Mouse (Mus musculus) ovary, postnatal 14 days (tissue): ENCODE results near the gene Tmem101.
A peak's percentile ranks its signal among the peaks of the same experiment; 100 is the strongest.
"Not testable (repeated sequence)": the region's sequence is repeated elsewhere in the genome, so short reads cannot be mapped to it uniquely, and the experiment has no call there.

Source experiments
- DNase-seq: peaks from one replicate; pipeline ENCODE4 v3.0.0; 2022; ENCODE audit warnings: low spot score

Gene Tmem101

DNA sequence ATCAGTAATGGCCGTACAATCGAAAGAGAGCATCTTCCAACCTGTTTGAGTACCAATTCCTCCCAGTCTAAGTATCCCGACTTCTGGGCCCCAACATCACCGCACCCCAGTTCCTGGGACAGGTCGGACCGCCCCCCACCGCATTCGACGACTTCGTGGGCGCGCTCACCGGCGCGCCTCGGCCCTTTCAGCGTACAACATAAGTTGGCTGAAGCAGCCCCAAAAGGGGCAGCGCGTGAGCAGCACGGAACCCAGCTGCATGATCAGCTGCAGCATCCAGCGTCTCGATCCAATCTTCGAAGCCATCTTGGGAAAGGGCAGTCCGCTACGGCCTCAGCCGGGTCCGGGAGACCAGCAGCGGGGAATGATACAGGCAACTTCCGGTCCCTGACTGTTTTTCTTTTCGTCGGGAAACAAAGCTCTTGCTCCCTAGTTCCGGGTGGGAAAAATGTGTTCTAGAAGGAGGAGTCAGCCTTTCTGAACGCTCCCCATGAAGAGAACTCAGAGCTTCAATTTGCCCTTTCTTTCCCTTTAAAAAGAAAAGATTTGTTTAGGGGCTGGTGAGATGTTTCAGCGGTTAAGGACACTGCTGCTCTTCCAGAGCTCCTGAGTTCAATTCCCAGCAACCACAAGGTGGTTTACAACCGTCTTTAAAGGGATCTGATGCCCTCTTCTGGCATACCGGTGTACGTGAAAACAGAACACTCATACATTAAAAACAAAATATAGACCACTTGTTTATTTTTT is at the start of gene Tmem101:
Gene Tmem101 (minus strand): TSS at position 366 of the 747 bp plus-strand sequence.
- DNase-seq = peak; percentile 90

DNA sequence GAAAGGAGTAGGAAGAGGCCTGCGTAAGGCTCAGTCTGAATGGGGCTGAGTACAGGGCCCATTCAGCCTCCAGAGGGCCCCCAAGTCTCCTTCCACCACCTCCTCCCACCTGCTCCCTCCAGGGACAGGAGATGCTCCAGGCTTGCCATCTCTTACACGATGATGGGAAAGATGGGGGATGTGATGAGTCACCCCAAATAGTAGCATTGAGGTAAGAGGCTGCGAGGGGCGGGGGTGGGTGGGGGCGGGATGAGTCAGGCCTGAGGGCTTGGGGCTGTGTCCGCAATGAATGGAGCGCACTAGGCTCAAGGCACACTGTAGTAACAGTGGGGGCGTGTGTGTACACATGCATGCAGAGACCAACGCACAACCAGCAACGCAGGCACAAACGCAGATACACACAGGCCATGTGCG is 45.2 kb upstream of the Tmem101 start:
- DNase-seq = no peak

DNA sequence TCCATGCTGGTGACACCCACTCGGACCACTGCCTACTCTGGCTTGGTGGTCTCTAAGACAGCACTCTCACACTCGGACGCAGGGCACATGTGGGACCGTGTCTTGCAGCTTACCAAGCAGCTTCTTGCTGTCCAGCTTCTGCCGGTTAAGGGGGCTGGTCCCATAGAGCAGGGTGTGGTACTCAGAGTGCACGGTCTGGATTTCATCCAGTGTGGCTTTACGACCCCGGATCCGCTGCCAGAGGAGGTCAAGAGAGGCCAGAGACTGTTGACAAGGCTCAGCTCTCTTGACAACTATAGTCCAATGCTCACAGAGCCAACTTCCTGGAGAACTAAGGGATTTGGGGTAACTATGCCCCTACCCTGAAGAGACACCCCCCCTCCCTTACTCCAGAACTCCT is 43.7 kb upstream of the Tmem101 start:
- DNase-seq = no peak

DNA sequence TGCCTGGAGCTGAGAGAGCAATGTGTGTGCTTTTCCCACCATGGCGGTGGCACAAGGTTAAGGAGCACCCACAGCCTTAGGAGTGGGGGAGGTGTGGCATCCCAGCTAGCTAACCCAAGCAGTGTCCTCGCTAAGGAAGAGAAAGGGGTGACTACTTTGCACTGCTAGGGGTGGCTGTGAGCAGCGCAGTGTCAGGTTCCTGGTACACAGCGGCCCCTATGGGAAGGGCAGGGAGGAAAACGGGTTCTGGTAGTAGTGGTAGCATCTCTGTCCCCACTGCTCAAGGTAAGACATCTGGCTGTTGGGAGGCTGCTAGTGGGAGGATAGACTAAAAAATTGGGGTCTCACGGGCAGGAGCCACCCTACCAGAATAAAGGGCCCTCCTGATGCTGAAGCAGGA is 42.0 kb upstream of the Tmem101 start:
- DNase-seq = no peak

DNA sequence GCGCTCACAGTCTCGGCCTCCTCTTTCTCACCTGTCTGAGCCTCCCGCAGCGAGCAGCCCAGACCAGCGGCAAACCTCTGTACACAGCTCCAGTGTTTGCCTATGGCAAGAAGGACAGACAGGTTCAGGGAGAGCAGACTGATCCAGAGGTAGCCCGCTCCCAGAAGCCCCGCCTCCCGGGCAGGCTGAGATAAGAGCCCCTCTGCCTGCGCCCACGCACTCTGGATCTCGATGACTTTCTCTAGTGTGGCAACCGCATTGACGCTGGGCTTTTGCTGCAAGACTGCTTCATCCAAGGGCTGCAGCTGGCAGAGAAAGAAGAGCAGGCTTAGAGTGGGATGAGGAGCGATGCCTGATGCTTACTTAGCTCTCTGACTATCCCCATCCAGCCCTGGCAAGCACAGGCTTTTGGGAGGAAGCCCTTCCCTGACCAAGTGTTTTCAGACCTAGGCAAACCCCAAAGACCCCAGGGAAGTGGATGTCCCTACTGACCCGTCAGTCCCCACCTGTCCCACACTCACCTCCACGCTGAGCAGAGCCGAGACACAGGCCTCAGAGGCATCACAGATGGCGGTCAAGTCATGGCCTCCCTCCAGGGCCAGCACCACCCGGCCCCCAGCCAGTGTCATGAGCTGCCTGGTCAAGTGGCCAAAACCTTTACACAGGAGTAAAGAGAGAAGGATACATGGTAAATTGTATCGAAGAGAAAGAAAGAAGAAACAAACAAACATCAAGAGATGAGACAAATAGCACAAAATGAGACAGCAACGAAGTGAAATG is 40.0 kb upstream of the Tmem101 start:
- no peak for DNase-seq

DNA sequence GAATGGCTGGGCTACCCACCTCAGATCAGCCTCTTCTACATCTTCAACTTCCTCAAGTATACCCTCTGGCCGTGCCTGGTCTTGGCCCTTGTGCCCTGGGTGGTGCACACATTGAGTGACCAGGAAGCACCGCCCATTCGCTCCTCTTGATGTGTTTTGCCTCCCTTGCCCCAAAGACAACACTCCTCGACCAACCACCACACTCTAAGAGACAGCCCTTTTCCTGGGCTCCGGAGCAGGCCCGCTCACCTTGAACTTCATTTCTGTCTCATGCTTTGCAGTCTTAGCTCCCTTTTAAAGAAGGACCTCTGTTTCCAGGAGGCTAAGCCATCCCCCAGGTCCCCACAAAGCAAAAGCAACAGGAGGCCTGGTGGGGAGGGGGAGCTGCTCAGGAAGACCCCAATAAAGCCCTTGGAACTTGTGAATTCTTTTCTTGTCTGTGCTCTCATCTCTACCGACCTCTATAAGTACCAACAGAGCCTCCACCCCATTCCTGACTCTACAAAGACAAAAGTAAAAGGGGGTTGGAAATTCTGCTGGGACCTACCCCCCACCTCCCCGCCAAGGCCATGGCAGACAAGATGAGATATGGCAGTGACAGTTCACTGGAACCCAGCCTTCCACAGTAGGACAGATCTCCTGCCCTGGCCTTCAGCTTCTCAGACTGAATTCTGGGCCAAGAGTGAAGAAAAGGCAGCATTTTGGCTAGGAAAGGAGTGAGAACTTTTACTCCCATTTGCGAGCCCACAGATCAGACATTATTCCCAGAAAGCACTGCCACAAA is 37.6 kb upstream of the Tmem101 start:
- no peak for DNase-seq

DNA sequence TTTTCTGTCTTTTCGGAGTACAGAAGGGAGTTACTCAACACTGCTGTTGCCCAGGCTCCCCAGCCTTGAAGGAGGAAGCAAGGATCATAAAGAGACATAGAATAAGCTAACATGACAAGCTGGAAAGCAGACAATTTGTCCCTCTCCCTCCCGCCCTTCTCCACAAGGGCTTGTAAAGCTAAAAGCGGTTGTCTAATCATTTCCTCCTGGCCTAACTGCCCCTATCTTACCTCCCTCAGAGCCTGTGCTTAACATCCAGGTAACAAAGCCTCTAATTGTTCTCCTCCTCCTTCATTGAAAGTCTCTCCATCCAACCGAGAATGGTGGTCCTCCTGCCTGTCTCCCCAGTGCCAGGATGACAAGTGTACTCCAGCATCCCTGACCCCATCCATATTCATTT is 34.6 kb upstream of the Tmem101 start:
- no peak for DNase-seq

DNA sequence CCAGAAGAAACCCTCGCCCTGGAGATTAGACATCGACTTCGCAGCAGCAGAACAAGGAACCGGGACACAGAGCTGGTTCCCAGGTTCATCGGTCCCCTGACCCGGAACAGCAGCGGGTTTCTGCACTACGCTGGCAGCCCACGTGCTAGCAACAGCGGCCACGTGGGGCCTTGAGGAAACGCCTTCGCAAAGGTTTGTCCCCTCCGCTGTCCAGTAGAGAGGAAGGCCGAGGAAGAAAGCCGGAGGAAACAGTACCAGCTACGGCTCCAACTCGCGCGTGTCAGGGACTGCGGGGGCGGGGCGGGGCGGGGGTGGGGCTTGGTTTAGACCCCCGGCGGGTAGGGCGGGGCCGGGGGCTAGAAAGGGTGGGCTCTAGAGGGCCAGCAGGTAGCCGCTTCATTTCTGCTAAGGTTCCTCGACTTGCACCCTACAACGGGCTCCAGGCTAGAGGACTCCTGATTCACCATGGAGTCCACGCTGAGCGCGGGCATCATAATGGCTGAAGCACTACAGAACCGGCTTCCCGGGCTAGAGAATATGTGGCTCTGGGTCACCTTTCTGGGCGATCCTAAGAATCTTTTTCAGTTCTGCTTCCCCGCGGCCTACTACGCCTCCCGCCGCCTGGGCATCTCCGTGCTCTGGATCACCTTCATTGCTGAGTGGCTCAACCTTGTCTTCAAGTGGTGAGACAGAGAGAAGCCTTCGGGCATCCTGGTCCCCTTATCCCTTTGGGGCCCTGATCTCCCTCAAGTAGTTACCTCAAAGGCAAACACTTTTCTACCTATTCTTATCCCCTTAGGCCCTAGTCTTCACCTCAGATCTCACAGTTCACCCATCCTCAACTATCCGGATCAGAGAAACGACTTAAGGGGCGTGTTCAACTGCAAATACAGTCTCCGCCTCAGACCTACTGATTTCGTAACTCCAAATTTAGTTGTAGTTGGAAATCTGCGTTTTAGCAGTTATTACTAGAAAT is 33.5 kb upstream of the Tmem101 start, which contains the start of gene G6pc3:
Gene G6pc3 (plus strand): TSS at position 160 of the 976 bp plus-strand sequence.
- DNase-seq = peak; percentile 81

DNA sequence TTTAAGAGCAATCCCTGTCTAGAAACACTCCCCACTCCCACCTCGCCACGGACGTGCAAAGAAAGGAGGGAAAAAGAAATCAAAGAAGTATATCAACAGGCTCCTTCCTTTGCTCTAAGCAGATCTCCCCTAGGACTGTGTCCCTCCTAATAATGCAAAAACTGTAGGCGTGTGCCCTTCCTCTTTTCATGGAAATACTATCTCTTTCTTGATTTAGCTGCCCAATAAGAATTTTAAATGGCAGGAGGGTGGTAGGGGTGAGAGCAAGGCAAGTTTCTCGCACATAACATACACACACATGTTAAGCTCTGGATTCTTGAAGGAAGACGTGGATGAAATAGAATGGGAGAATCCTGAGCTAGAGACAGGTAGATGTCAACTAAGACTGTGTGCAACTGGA is 32.8 kb upstream of the Tmem101 start:
- no peak for DNase-seq

DNA sequence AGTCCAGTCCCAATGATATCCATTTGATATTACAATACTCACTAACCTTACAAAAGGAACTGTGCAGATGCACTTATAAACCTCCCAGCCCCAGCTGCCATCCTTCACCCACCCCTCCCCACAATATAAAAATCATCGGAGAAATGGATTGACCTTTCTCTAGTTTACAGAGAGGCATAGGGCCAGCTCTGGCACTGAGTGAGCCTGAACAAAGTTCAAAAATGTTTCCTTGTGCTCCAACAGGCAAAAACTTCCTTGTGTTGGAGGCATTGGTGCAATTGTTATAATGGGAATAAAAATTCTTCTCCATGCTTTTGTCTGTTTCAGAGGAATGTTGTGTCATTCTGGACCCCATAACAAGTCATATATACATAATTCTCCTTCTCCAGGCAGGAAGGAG is 30.0 kb upstream of the Tmem101 start:
- no peak for DNase-seq

DNA sequence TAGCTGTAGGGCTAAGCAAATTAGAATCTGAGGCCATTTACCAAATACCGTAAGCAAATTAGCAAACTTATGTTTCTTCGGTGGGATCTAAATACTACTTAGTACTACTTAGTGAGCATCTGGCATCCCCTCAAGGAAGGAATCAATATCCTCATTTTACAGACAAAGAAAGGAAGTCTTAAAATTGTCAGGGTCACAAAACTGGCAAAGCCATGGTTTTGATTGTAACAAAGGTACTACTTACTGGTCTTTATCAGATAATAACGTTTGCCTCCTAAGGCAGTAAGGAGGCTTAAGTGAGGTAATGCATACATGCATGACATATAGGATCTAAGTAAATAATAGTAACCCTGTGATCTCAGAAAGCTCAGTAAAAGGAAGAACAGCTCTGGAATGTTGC is 29.5 kb upstream of the Tmem101 start:
- no peak for DNase-seq

DNA sequence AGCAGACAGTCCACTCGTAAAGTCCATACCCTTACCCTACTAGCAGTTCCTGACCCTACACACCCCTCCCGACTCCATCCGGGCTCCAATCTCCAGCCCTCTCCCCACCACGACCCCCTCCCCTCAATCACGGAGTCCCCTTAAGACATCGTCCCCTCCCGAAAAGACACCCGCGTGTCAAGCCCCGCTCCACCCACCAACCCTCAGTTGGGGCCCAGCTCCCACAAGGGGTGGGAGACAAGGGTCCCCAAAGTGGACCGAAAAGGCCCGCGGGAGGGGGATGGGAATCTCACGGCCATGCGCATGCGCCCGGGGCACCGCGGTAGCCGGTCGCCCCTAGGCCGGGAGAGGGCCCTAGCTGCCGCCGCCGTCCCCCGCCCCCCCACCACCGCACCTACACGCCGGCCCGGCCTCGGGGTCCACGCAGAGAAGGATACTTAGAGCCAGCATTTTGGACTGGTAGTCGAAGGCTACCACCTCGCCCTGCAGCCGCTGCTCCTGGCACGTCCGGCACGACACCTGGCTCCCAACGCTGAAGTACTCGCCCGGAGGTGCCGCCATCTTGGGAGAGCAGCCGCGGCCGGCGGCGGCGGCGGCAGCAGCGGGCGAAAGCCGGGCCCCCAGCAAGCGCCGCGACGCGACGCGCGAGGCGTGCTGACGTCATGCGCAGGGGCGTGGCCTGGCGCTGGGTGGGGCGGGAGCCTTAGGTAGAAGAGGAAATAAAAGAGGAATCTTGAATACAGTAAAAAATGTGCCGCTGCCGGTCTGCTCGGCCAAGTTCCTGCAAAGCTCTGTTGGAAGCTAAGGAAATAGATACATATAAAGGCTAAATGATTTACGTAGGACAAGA is 28.7 kb upstream of the Tmem101 start, which contains the start of gene Lsm12:
Gene Lsm12 (minus strand): TSS at position 651 of the 850 bp plus-strand sequence.
- peak; percentile 99 for DNase-seq

DNA sequence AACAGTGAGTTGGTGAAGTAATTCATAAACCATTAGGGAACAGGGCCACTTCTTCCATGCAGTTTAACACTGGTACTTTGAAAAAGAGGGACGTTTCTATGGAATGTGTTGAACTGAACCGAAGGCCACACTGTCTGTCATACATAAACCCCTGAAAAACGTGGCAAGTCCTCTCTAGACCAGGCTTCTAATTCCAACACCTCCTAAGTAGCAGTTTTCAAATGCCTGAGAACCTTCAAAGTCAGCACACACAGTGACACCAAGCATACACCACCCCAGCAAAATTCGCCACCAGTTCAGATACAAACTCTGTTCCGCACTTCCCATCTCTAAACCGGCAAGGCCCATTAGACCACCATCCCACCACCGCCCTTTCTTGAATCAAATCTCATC is 28.0 kb upstream of the Tmem101 start:
- no peak for DNase-seq

DNA sequence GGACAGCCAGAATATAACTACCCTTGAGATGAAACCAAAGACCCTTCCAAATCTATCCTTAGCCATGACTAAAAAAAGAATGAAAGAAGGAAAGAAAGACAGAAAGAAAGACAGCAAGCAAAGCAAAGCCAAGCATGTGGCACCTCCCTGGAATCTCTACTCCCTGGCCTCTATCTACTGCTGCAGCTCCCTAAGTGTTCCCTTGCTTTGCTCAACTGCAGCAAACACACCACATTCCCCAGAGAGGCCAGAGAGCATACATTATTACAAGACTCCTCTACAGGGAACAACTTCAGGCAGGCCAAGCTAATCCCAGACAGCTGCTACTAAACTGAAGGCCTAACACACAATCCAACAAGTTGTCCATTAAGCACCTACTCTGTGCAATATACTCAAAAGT is 23.6 kb upstream of the Tmem101 start:
- no peak for DNase-seq

DNA sequence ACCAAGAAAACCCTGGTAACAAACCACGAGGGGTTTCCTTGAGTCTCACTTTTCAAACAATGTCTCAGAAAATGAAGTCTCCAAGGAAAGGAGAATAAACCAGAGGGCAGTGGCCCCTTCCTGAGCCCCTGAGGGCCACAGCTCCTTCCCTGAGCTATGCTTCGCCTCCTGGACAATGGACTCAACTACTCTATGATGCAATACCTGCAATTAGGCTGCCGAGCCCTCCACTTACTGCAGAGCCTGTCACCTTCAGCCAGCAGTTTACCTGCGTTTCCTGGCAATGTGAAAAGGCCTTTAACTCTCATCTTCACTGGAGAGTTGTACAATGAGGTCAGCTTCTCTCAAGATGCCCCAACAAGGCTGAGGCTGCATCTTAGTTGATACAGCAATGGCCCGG is 12.5 kb upstream of the Tmem101 start:
- DNase-seq = no peak

DNA sequence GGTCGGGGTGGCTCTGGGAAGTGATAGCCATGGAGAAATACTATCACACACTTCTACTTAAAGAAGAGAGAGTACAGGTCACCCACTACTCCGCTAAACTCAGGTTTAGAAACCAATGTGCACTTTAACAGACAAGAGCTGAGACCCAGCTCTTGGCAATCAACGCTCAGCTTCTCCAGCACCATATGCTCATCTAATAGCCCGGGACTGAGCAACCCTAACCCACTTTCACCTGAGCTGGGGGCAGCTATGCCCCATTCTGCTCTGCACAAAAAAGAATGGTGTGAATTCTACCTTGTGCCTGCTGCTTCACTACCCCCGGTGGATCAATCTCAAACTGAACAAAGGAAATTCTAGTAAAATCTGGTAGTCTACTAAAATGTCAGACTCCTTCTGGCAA is 11.3 kb upstream of the Tmem101 start:
- no peak for DNase-seq

DNA sequence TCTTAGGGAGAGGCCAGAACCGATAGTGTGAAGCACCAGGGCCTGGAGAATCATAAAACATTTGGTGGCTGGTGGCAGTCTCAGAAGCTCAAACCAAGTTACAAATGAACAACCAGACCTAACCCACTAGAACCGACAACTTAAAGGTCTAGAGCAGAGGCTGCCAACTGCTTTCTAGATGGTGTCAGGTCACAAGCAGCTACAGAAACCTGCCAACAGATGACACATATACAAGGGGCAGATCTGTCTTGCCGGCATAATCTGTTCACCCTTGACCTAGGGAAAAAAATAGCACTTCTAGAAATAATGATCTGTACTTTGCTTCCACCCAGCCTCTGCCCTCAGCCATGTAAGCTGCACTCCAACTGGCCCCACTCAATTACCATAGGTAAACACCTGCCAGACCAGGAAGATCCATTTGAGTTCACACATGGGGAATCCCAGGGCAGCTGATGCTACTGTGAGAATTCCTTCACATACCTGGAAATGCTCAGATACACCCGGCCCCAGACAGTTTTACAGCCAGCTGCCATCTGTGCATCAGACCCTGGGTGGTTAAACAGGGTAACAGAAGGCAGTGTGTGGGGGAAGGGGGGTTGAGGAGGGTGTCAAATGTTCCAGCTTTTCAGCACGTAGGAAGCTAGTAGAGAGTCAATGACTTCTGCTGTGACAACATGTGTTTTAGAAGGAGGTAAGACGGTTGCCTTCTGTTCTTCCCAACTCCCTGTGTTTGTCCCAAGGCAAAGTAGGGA is 9.9 kb upstream of the Tmem101 start:
- DNase-seq = no peak

DNA sequence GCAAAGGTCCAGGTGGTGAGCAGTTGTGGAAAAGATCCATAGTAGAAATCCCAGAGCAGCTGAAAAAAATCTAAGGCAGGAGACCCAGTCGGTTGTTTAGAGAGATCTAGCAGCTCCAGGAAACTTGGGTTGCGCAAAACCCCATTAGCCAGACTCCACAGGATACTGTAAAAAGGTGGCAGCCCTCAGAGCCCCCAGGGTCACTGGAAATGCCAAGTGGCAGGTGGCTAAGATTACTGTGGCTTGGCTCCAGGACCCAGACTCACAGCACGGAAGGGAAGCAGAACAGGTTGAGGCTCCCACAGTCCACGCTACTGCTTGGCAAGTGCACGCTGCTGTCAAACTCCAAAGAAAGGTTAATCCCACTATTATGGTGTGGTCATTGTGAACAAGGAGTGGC is 3.6 kb upstream of the Tmem101 start:
- DNase-seq = no peak

DNA sequence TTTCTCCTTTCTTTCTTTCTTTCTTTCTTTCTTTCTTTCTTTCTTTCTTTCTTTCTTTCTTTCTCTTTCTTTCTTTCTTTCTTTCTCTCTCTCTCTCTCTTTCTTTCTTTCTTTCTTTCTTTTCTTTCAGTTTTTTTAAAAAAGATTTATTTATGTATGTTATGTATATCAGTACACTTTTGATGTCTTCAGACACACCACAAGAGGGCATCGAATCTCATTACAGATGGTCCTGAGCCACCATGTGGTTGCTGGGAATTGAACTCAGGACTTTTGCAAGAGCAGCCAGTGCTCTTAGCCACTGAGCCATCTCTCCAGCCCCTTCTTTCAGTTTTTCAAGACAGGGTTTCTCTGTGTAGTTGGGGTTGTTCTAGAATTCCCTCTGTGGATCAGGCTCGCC is 1.8 kb upstream of the Tmem101 start:
- not testable (repeated sequence) for DNase-seq

DNA sequence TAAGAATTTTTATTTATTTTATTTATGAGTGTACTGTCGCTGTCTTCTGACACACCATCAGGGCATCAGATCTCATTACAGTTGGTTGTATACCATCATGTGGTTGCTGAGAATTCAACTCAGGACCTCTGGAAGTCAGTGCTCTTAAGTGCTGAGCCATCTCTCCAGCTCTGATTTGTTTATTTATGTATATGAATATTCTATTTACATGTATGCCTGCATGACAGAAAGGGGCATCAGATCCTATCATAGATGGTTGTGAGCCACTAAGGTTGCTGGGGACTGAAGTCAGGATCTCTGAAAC is 534 bp upstream of the Tmem101 start:
- DNase-seq = no peak
